Mouse (Mus musculus) kidney, embryonic 16.5 days (tissue): ENCODE measurements at regions not wholly inside any gene's neighbourhood (a gene's known extent, or its start where the extent isn't known, plus 50 kb on each side); places are given as distances from the start of the nearest gene placed in this dataset.

ENCODE experiments used
- ATAC-seq: fragments of 200-750 bp; cut with Nextera tagmentation; 2 replicates; pipeline ENCODE4 v1.8.0; 2017; ENCODE audit warnings: moderate TSS enrichment; ENCODE audit not compliant: low FRiP score, low TSS enrichment
- H3K27ac ChIP-seq: fragments of 300-500 bp; sonication (generic); 2 replicates; pipeline ENCODE4 v1.5.1; 2014; ENCODE audit warnings: low read length
- H3K27me3 ChIP-seq: fragments of 300-500 bp; sonication (generic); 2 replicates; pipeline ENCODE4 v1.6.1; 2014; ENCODE audit warnings: low read length, control low read depth, mixed read lengths; ENCODE audit not compliant: insufficient read depth
- H3K36me3 ChIP-seq: fragments of 300-500 bp; sonication (generic); 2 replicates; pipeline ENCODE4 v1.6.1; 2014; ENCODE audit warnings: low read length, control low read depth, mixed read lengths; ENCODE audit not compliant: insufficient read depth
- H3K4me1 ChIP-seq: fragments of 300-500 bp; sonication (generic); 2 replicates; pipeline ENCODE4 v1.6.1; 2014; ENCODE audit warnings: low read length, control low read depth, mixed read lengths; ENCODE audit not compliant: insufficient read depth
- H3K4me2 ChIP-seq: fragments of 300-500 bp; sonication (generic); replicated peaks from 2 replicates; pipeline ENCODE4 v1.6.1; 2014; ENCODE audit warnings: low read depth, low read length
- H3K4me3 ChIP-seq: fragments of 300-500 bp; sonication (generic); 2 replicates; pipeline ENCODE4 v1.5.1; 2014; ENCODE audit warnings: mild to moderate bottlenecking, low read length
- H3K9ac ChIP-seq: fragments of 300-500 bp; sonication (generic); replicated peaks from 2 replicates; pipeline ENCODE4 v1.6.1; 2014; ENCODE audit warnings: low read length
- H3K9me3 ChIP-seq: fragments of 300-500 bp; sonication (generic); 2 replicates; pipeline ENCODE4 v1.6.1; 2016; ENCODE audit warnings: low read length, control low read depth
- WGBS: fragments of 180-500 bp; shearing (Covaris S2); extraction: QIAGEN DNeasy Blood & Tissue Kit; methylation state at CpG from one replicate; pipeline ENCODE4 v1.1.7; 2014; 5-methylcytosine and 5-hydroxymethylcytosine counted together

- 37% methylated on average over 5 of the region's 5 CpGs for WGBS
- Histone ChIP-seq H3K27ac (peak overlapping the region; percentile 76), H3K4me1 (peaks cover 10% of the 10 kb centered on the region; the same call in 1 of the 2 replicates), H3K27me3 (no peaks in the 10 kb centered on the region), H3K4me3 (no peak overlapping the region), H3K9ac (no peak overlapping the region), H3K4me2 (no peak overlapping the region), H3K36me3 (no peaks in the 10 kb centered on the region), H3K9me3 (no peaks in the 10 kb centered on the region)
- peak; percentile 81 for ATAC-seq
Observed at GRCm38 (mm10) chr16:86808644-86809324, 545.2 kb upstream of the N6amt1 start.

- H3K4me1 ChIP-seq: 0 out of 2 replicates have a peak, but pooled peaks cover 5% of the 10 kb centered on the region
- H3K9me3 ChIP-seq: no peaks in the 10 kb centered on the region
- H3K27me3 ChIP-seq: no peaks in the 10 kb centered on the region
- H3K4me2 ChIP-seq: no peak overlapping the region
- ATAC-seq: no peak
- H3K4me3 ChIP-seq: no peak overlapping the region
- no peak overlapping the region for H3K27ac ChIP-seq
- H3K9ac ChIP-seq: no peak overlapping the region
- WGBS: 68% methylated on average over 2 of the region's 2 CpGs
- no peaks in the 10 kb centered on the region for H3K36me3 ChIP-seq
Observed at GRCm38 (mm10) chr16:86806374-86806773, 547.6 kb upstream of the N6amt1 start.

DNA sequence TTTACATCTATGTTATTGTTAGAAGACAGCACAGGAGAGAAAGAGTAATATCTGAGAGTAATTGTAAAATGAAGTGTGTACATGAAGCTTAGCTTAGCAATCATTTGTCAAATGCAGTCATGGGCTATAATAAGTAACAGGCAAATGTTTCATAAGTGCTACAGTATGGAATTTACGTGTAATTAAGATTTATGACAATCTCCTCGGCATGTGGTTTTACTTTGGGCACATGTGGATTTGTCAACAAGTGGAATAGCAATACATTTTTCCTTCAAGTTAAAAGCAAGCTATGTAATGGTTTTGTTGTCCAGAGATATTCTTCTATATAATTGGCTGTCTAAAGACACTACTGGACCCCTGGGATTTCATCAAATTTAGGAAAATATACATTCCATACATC, 577.9 kb upstream of the N6amt1 start:
- Histone ChIP-seq H3K27me3 (no peaks in the 10 kb centered on the region), H3K9me3 (no peaks in the 10 kb centered on the region), H3K4me3 (no peak overlapping the region), H3K36me3 (no peaks in the 10 kb centered on the region), H3K27ac (no peak overlapping the region), H3K9ac (no peak overlapping the region), H3K4me2 (no peak overlapping the region), H3K4me1 (no peaks in the 10 kb centered on the region)
- 72% methylated on average over 2 of the region's 2 CpGs for WGBS
- ATAC-seq: no peak

DNA sequence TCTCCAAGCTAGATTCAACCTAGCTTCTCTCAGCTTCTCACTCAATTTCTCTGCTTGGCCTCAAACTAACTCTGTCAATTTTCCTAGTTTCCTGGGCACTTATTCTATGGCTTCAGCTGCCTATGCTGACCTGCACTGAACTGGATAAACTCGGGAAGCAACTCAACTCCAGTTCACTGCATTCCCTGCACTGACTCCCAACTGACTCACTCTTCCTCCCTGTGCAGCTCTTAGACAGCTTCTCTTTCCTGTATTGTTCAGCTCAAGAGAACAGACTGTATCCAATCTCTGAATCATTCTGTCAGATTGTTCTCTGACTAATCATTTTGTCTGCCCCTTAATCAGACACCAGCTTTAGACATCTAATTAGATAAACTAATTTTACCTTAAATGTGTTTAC, 581.4 kb upstream of the N6amt1 start:
- Histone ChIP-seq H3K36me3 (no peaks in the 10 kb centered on the region), H3K9ac (no peak overlapping the region), H3K27me3 (no peaks in the 10 kb centered on the region), H3K4me3 (no peak overlapping the region), H3K9me3 (no peaks in the 10 kb centered on the region), H3K27ac (no peak overlapping the region), H3K4me1 (no peaks in the 10 kb centered on the region), H3K4me2 (no peak overlapping the region)
- no peak for ATAC-seq
- 27% methylated on average over 1 of the region's 1 CpGs for WGBS

- WGBS: 76% methylated on average over 3 of the region's 3 CpGs
- H3K9me3 ChIP-seq: no peaks in the 10 kb centered on the region
Observed at GRCm38 (mm10) chr16:86768912-86769311, 585.1 kb upstream of the N6amt1 start.

GRCm38 (mm10) chr16:86768355-86768754, 585.6 kb upstream of the N6amt1 start:
- Histone ChIP-seq H3K4me1 (no peaks in the 10 kb centered on the region), H3K9me3 (no peaks in the 10 kb centered on the region), H3K36me3 (no peaks in the 10 kb centered on the region), H3K27ac (no peak overlapping the region), H3K27me3 (no peaks in the 10 kb centered on the region), H3K4me2 (no peak overlapping the region), H3K4me3 (no peak overlapping the region), H3K9ac (no peak overlapping the region)
- 66% methylated on average over 3 of the region's 3 CpGs for WGBS
- no peak for ATAC-seq

More at GRCm38 (mm10) chr16:86768912-86769311, 585.1 kb upstream of the N6amt1 start:
- Histone ChIP-seq H3K4me3 (no peak overlapping the region), H3K4me1 (no peaks in the 10 kb centered on the region), H3K36me3 (no peaks in the 10 kb centered on the region), H3K27ac (no peak overlapping the region), H3K4me2 (no peak overlapping the region), H3K9ac (no peak overlapping the region), H3K27me3 (no peaks in the 10 kb centered on the region)
- no peak for ATAC-seq

GRCm38 (mm10) chr16:86765974-86766373, 588.0 kb upstream of the N6amt1 start:
- H3K27ac ChIP-seq: no peak overlapping the region
- no peak overlapping the region for H3K4me2 ChIP-seq
- H3K27me3 ChIP-seq: no peaks in the 10 kb centered on the region
- no peak for ATAC-seq
- H3K36me3 ChIP-seq: no peaks in the 10 kb centered on the region
- 87% methylated on average over 8 of the region's 8 CpGs for WGBS
- no peaks in the 10 kb centered on the region for H3K9me3 ChIP-seq
- no peak overlapping the region for H3K9ac ChIP-seq
- no peaks in the 10 kb centered on the region for H3K4me1 ChIP-seq
- no peak overlapping the region for H3K4me3 ChIP-seq

- Histone ChIP-seq H3K27ac (no peak overlapping the region), H3K9me3 (no peaks in the 10 kb centered on the region), H3K4me2 (no peak overlapping the region), H3K4me3 (no peak overlapping the region), H3K9ac (no peak overlapping the region), H3K36me3 (no peaks in the 10 kb centered on the region), H3K4me1 (no peaks in the 10 kb centered on the region), H3K27me3 (no peaks in the 10 kb centered on the region)
- no peak for ATAC-seq
- WGBS: 61% methylated on average over 5 of the region's 5 CpGs
Observed at GRCm38 (mm10) chr16:86741236-86741635, 612.7 kb upstream of the N6amt1 start.

DNA sequence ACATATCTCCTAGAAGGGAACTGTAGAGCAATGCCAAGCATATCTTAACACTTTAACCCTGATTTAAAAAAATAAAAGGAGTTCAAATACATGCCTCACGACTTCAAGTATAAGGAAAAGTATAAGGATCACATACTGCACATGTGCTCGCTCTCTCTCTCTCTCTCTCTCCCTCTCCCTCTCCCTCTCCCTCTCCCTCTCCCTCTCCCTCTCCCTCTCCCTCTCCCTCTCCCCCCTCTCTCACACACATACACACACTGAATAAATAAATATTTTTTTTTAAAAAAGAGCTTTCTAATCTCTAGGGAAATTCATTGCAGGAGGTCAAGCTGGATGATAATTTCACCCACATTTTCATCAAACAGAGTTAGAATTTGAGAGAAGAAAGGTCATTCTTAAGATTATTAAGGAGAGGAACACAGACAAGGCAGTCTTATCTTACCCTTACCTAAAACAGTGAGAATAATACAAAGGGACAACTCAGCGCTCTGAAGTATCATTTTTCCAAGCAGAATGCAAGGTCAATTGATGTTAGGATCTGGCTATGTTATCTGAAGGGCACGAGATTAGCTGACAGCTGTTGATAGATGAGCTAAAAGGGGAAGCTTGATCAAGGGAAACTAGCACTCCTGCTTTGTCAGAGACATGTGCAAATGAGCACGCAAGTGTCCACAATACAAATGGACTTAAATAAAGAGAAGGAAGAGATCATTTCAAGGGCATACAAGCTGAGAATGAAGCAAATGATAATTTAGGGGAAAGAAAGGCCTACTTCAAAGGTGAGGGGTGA, 634.8 kb upstream of the N6amt1 start:
- no peak for ATAC-seq
- Histone ChIP-seq H3K4me1 (no peaks in the 10 kb centered on the region), H3K4me3 (no peak overlapping the region), H3K27me3 (no peaks in the 10 kb centered on the region), H3K9me3 (no peaks in the 10 kb centered on the region), H3K9ac (no peak overlapping the region), H3K36me3 (no peaks in the 10 kb centered on the region), H3K4me2 (no peak overlapping the region), H3K27ac (no peak overlapping the region)
- WGBS: 50% methylated on average over 5 of the region's 5 CpGs

DNA sequence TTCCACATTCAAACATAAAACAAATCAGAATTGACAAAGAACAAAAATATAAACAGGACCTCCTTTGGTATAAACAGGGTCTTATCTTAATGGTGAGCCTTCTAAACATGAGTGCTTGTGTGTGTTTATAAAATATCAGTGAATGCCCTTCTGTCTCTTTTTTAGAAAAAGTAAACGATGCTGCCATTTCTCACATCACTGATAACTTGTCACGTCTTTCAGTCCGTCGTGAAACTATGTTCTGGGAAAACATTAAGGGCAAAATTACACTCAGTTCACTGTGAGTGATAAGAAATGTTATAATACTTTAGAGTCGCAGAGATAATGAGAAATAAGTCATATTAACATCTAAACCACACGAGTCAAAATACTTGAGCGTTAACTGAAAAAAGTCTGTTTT, 635.6 kb upstream of the N6amt1 start:
- no peaks in the 10 kb centered on the region for H3K9me3 ChIP-seq
- H3K4me1 ChIP-seq: no peaks in the 10 kb centered on the region
- no peak overlapping the region for H3K9ac ChIP-seq
- H3K36me3 ChIP-seq: no peaks in the 10 kb centered on the region
- no peak overlapping the region for H3K27ac ChIP-seq
- WGBS: 68% methylated on average over 7 of the region's 7 CpGs
- no peak for ATAC-seq
- H3K4me3 ChIP-seq: no peak overlapping the region
- H3K27me3 ChIP-seq: no peaks in the 10 kb centered on the region
- H3K4me2 ChIP-seq: no peak overlapping the region
